Mouse (Mus musculus): ENCODE results near the gene Pcca. TPM values are rescaled to one million over a fixed set of nuclear protein-coding genes. Genes with fewer than 3 reads are reported as not detected.

Gene Pcca
- polyA plus RNA-seq, 1 experiment from 2014 or later = 14.8 TPM

DNA sequence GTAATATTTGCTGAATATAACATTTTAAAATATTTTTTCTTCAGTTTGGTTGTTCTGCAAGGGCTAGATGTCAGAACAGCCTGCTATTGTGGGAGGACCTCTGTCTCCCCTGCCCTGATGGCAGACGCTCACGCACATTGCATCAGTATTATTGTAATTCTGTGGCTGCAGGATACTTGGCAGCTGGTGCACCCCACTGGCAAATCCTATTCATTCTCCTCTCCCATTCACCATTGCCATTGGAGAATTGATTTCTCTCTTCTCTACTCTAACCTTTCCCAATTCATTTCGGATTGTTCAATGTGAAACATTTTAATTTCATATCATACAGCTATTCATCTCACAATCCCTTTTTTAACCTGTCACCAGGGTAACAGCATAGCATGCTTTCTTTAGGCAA lies 186.9 kb downstream of the Pcca start:
- H3K36me3 ChIP-seq = no peaks in the 10 kb centered on the region
- no peak overlapping the region for H3K4me3 ChIP-seq
- no peak overlapping the region for H3K9ac ChIP-seq
- WGBS = 52% methylated on average over 3 of the region's 3 CpGs
- H3K4me1 ChIP-seq = no peaks in the 10 kb centered on the region
- no peaks in the 10 kb centered on the region for H3K27me3 ChIP-seq
- no peak overlapping the region for H3K4me2 ChIP-seq
- no peak for ATAC-seq (ENCODE audit: insufficient number of reproducible peaks, low FRiP score, low TSS enrichment, low read depth)
- no peaks in the 10 kb centered on the region for H3K9me3 ChIP-seq
- no peak overlapping the region for H3K27ac ChIP-seq

DNA sequence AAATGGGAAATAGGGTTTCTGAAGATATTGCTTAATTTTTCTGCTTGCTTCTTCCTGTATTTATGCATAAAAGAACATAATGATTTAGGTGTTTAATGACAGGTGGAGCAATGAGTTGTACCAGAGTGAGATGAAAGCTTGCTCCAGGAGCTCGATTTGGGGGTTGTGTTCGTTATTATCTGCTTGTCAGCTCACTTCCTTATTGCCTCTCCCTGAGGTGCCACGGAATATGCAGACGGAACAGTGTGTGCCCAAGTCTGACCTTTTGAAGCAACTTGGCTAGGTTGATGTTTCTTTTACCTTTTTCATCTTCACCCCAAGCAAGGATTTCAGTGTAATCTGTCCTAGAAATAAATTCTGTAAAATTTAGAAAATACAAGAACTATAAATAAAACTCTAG lies 187.6 kb downstream of the Pcca start:
- no peak overlapping the region for H3K27ac ChIP-seq
- H3K4me3 ChIP-seq = no peak overlapping the region
- no peak overlapping the region for H3K4me2 ChIP-seq
- 19% methylated on average over 4 of the region's 4 CpGs for WGBS
- no peaks in the 10 kb centered on the region for H3K9me3 ChIP-seq
- H3K27me3 ChIP-seq = no peaks in the 10 kb centered on the region
- H3K4me1 ChIP-seq = no peaks in the 10 kb centered on the region
- ATAC-seq (ENCODE audit: insufficient number of reproducible peaks, low FRiP score, low TSS enrichment, low read depth) = no peak
- H3K9ac ChIP-seq = no peak overlapping the region
- H3K36me3 ChIP-seq = no peaks in the 10 kb centered on the region

DNA sequence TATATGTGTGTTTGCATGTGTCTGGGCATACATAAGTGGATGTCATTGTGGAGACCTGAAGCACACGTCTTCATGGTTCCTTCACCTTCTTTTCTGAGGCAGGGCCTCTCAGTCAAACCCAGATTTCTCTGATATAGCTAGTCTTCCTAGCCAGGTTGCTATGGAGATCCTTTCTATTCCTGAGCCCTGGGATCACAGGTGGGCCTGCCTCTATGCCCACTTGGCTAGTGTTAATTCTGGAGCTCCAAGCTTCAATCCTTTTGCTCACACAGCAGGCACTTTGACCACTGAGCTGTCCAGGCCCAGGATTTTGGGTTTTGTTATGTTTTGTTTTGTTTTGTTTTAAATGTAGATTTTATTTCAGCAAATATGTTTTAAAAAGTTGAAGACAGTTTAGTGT lies 192.3 kb downstream of the Pcca start:
- Histone ChIP-seq H3K27ac (no peak overlapping the region), H3K27me3 (no peaks in the 10 kb centered on the region), H3K9me3 (no peaks in the 10 kb centered on the region), H3K4me3 (no peak overlapping the region), H3K4me2 (no peak overlapping the region), H3K4me1 (no peaks in the 10 kb centered on the region), H3K9ac (no peak overlapping the region), H3K36me3 (no peaks in the 10 kb centered on the region)
- WGBS = 67% methylated on average over 1 of the region's 1 CpGs
- ATAC-seq (ENCODE audit: insufficient number of reproducible peaks, low FRiP score, low TSS enrichment, low read depth) = no peak

DNA sequence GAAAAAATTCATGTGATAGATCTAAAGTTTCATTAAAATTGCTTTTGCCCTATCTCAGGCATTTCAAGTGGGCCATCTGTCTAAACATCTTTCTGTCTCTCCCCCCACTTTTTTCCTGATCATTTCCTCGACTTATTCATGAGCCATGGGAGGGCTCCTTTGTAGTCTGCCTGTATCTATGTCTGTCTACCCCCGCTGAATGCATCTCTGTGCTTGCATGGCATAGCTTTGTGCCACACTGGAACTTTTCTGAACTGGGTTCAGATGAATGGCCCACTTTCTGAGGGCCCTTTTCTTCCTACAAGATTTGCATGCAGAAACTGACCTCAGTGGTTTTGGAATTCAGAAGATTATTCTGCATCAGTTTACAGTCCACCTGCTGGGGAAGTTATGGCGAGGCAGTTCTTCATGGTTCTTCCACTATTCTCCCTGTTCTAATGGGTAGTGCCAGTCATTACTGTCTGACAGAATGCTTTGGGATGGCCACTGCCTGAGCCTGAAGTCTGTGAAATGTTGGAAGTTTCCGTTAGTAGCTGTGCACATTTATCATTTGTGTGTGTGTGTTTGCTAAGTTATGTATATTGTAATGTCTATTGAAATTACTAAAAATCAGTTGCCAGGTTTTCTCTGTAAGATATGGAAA lies 195.4 kb downstream of the Pcca start:
- no peak overlapping the region for H3K9ac ChIP-seq

DNA sequence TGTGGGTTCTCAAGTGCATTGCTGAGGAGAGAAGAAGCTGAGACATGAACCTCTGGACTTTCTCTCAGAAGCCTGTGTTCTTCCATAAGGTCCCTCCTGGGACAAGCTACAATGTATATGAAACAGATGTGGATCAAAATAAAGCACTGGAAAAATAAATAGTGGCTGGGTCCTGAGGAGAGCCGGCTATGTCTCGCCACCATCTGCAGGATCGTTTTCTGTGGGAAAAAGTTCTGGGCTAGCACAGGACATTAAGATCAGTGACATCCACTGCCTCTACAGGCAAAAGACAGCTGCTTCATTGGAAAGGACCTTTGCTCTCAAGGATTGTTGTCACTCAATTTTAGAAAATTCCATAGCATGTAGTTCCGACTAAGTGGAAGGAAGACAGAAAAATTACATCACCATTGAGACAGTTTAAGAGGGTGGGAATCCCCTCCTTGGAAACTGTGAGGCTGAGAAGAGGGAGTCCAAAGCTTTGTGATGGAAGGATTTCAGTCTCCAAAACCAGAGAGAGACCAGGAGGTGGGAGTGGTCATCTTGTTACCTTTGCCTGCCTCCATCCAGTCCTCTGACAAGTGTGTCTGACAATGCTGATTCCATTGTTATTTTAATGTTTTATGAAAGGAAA lies 196.9 kb downstream of the Pcca start:
- ATAC-seq (ENCODE audit: insufficient number of reproducible peaks, low FRiP score, low TSS enrichment, low read depth) = no peak

More for the DNA sequence above, 195.4 kb downstream of the Pcca start:
- no peaks in the 10 kb centered on the region for H3K36me3 ChIP-seq
- no peak overlapping the region for H3K4me2 ChIP-seq
- H3K27me3 ChIP-seq = no peaks in the 10 kb centered on the region
- H3K9me3 ChIP-seq = no peaks in the 10 kb centered on the region
- H3K27ac ChIP-seq = no peak overlapping the region
- no peak for ATAC-seq (ENCODE audit: insufficient number of reproducible peaks, low FRiP score, low TSS enrichment, low read depth)
- no peaks in the 10 kb centered on the region for H3K4me1 ChIP-seq
- 82% methylated on average over 4 of the region's 4 CpGs for WGBS
- no peak overlapping the region for H3K4me3 ChIP-seq

DNA sequence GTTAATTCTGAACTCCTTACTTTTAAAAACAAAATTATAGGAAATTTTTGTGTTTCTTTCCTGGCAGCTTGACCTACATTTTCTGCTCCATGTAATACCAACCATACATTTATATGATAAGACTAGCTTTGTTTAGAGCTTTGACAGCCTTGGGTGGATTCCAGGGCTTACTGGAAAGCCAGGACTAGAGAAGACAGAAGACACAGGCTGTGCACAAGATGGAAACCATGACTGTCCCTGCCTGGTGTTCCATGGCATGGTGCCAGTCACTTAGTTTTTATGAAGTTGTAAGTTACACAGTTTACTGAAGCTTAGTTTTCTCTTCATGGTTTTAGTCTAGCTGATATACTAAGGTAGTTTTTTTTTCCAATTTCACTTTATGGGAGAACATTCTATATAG lies 202.7 kb downstream of the Pcca start:
- Histone ChIP-seq H3K27ac (no peak overlapping the region), H3K9me3 (no peaks in the 10 kb centered on the region), H3K4me1 (no peaks in the 10 kb centered on the region), H3K4me2 (no peak overlapping the region), H3K9ac (no peak overlapping the region), H3K36me3 (no peaks in the 10 kb centered on the region), H3K27me3 (no peaks in the 10 kb centered on the region), H3K4me3 (no peak overlapping the region)
- no peak for ATAC-seq (ENCODE audit: insufficient number of reproducible peaks, low FRiP score, low TSS enrichment, low read depth)

More for the DNA sequence above, 196.9 kb downstream of the Pcca start:
- Histone ChIP-seq H3K27me3 (no peaks in the 10 kb centered on the region), H3K4me2 (no peak overlapping the region), H3K4me3 (no peak overlapping the region), H3K9me3 (no peaks in the 10 kb centered on the region), H3K27ac (no peak overlapping the region), H3K4me1 (no peaks in the 10 kb centered on the region), H3K36me3 (no peaks in the 10 kb centered on the region), H3K9ac (no peak overlapping the region)
- 53% methylated on average over 4 of the region's 4 CpGs for WGBS

DNA sequence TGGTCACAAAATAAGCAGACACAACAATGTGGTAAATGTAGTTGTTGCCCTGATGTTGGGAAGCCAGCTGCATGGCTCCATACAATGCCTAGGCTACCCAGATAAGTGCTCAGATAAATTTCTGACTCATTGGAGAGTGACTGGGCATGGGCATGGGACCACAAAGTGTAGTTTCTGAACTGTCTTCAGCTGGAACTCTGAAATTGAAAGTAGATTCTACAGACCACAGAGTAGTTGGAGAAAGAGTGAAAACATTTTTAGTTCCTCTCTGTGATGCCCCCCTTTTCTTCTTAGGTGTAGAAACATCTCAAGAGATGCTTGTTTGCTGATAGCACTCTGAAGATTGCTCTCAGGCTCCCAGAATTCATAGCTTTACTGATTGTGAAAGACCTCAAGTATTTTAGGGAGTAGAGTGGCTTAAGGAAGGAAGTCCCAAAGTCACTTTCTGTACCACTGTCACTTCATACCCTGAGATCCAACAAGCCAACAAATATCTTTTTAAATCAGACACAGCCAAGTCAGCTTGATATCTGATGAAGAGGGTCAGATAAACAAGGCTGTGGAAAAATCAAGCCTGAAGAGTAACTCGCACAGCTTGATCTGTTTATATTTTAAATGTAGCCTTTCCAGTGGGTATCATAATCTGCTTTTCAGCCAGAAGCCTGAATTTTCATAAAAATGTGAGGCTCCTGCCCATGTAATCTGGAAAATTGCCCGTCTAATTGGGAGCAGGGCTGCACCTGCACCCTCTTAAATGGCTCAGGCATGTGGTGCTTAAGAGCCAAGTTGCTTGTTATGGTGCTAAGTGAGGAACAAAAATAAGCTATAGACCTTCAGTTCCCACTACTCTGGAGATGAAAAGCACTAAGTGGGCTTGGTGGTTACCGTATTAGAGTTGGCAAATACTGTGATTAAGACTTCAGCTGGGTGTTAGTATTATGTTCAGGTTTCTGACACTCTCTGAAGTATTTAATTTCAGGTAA lies 214.0 kb downstream of the Pcca start:
- no peaks in the 10 kb centered on the region for H3K36me3 ChIP-seq
- H3K4me2 ChIP-seq = no peak overlapping the region
- H3K4me1 ChIP-seq = peaks cover 3% of the 10 kb centered on the region; the same call in 1 of the 2 replicates
- no peak overlapping the region for H3K9ac ChIP-seq
- H3K4me3 ChIP-seq = no peak overlapping the region
- no peak overlapping the region for H3K27ac ChIP-seq
- H3K27me3 ChIP-seq = no peaks in the 10 kb centered on the region
- H3K9me3 ChIP-seq = no peaks in the 10 kb centered on the region
- no peak for ATAC-seq (ENCODE audit: insufficient number of reproducible peaks, low FRiP score, low TSS enrichment, low read depth)
- WGBS = 40% methylated on average over 3 of the region's 3 CpGs

DNA sequence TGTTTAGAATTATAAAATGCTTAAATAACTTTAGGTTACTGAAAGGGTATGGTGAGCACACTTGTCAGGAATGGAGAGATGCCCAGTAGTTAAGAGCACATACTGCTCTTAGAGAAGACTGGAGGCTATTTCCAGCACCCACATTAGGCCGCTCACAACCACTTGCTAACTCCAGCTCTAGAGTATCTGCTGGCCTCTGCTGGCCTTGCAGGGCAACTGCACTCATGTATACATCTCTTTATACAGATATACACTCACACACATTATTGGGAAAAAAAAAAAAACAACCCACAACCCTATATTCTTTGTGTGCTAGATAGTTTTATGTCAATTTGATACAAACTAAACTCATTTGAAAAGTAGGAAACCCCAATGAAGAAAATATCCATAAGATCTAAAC lies 217.4 kb downstream of the Pcca start:
- Histone ChIP-seq H3K4me1 (peaks cover 7% of the 10 kb centered on the region), H3K27ac (no peak overlapping the region), H3K4me2 (no peak overlapping the region), H3K9me3 (no peaks in the 10 kb centered on the region), H3K36me3 (no peaks in the 10 kb centered on the region), H3K9ac (no peak overlapping the region), H3K27me3 (no peaks in the 10 kb centered on the region), H3K4me3 (no peak overlapping the region)
- no peak for ATAC-seq (ENCODE audit: insufficient number of reproducible peaks, low FRiP score, low TSS enrichment, low read depth)
- 96% methylated on average over 1 of the region's 1 CpGs for WGBS

DNA sequence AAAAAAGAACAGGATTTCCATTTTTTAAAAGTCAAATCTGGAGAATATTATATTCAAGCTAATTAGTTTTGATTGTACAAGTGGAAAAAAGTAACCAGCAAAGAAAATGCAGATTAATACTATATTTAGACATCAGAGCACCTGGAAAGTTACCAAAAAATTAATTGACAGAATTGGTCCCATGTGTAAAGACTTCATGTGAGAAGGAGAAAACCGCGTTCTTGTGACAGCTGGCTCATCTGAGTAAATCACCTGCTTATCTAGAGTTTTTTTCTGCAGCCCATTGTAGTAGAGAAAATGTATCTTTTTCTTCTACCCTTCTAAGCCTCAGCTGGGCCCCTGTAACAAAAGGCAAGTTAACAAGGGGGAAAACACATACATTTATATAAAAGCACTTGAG lies 219.2 kb downstream of the Pcca start:
- Histone ChIP-seq H3K4me2 (no peak overlapping the region), H3K4me3 (no peak overlapping the region), H3K9me3 (no peaks in the 10 kb centered on the region), H3K36me3 (no peaks in the 10 kb centered on the region), H3K9ac (no peak overlapping the region), H3K27ac (no peak overlapping the region), H3K27me3 (no peaks in the 10 kb centered on the region), H3K4me1 (peaks cover 7% of the 10 kb centered on the region)
- 45% methylated on average over 2 of the region's 2 CpGs for WGBS
- ATAC-seq (ENCODE audit: insufficient number of reproducible peaks, low FRiP score, low TSS enrichment, low read depth) = no peak

DNA sequence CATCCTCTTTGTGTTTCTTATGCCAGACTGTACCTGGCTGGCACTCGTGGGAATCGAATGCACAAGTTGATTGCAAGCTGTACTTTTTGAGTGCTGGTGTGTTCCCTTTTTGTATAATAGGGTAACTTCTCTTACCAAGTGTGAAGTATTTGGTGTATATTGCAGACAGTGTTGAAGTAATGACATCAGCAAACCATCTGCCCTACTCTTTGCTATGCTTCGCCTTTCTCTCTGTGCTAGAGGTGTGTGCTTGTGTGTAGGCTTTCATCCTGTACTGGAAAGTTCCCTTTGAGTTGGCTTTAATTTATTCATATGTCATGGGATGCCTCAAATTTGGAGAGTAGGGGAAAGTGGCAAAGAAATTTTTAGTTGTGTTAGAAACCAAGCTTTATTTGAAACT lies 220.2 kb downstream of the Pcca start:
- 80% methylated on average over 3 of the region's 3 CpGs for WGBS
- Histone ChIP-seq H3K4me3 (no peak overlapping the region), H3K9ac (no peak overlapping the region), H3K4me2 (no peak overlapping the region), H3K36me3 (no peaks in the 10 kb centered on the region), H3K4me1 (peaks cover 5% of the 10 kb centered on the region), H3K9me3 (no peaks in the 10 kb centered on the region), H3K27ac (no peak overlapping the region), H3K27me3 (no peaks in the 10 kb centered on the region)
- no peak for ATAC-seq (ENCODE audit: insufficient number of reproducible peaks, low FRiP score, low TSS enrichment, low read depth)

DNA sequence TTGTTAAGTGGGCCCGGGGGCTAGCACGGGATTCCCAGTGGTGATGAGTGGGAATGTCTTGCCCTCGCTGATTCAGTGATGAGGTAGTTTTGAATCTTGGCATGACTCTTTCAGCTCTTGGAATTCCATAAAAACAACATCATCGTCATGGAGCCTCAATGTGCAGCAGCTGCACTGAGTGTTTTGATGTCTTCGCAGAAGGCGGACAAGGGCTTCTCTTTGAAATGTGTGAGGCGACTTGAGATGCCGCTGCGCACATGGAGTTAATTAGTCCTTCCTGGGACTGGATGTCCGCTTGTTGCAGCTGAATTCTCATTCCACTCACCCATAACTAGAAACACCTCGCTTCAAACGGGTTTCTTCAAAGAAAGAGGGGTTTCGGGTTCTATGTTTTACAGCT lies 221.4 kb downstream of the Pcca start:
- no peak overlapping the region for H3K4me3 ChIP-seq
- no peak for ATAC-seq (ENCODE audit: insufficient number of reproducible peaks, low FRiP score, low TSS enrichment, low read depth)
- no peaks in the 10 kb centered on the region for H3K9me3 ChIP-seq
- no peak overlapping the region for H3K4me2 ChIP-seq
- no peak overlapping the region for H3K9ac ChIP-seq
- no peaks in the 10 kb centered on the region for H3K36me3 ChIP-seq
- peaks cover 5% of the 10 kb centered on the region for H3K4me1 ChIP-seq
- H3K27ac ChIP-seq = no peak overlapping the region
- H3K27me3 ChIP-seq = no peaks in the 10 kb centered on the region
- 29% methylated on average over 13 of the region's 13 CpGs for WGBS

DNA sequence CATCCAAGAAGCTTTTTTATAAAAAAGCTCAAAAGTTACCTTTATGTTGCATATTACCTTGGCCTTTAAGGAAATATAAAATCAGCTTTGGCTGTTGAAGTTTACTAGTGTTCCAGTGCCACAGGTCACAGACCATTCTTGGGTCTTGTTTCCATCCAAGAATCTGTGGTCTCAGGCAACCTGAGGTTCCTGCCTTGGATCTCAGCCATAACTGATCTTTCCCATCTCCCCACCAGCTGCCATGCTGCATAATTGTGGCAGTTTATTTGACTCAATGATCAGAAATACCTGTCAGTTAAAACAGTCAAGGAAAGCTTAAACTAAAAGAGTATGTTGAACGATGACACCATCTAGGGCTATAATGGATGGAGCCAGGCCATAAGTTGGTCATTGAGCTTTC lies 222.5 kb downstream of the Pcca start:
- 97% methylated on average over 1 of the region's 1 CpGs for WGBS
- ATAC-seq (ENCODE audit: insufficient number of reproducible peaks, low FRiP score, low TSS enrichment, low read depth) = no peak
- no peak overlapping the region for H3K27ac ChIP-seq
- no peak overlapping the region for H3K9ac ChIP-seq
- no peaks in the 10 kb centered on the region for H3K27me3 ChIP-seq
- H3K9me3 ChIP-seq = no peaks in the 10 kb centered on the region
- H3K36me3 ChIP-seq = no peaks in the 10 kb centered on the region
- no peak overlapping the region for H3K4me2 ChIP-seq
- H3K4me3 ChIP-seq = no peak overlapping the region
- H3K4me1 ChIP-seq = peaks cover 5% of the 10 kb centered on the region

Data from limb, embryonic 15.5 days (tissue).